20 mouse cellular contexts compared by ENCODE assay signal in the genomic region with DNA sequence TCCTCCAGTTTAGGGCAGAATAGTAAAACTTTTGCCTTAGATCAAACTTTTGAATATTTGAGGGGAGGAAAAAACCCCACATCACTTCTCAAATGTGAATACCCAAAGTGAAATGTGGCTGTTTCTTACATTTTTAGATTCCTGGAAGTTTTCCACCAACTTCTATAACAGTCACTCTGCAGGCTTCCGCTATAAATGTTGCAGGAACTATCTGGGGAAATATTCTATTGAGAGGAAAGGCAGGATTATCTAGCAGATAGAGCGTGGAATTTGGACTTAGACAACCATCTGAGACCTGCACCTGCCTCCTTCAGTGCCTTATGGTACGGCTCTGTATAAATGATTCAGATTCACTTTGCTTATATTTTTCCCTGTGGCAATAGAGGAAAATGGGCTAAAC.
DNase-seq lines count a peak whose midpoint lies in the region; ATAC-seq and TF ChIP-seq lines count a peak whose summit lies in the region.
"Had no signal": no experiment of that assay in that cellular context is flagged by ENCODE, and none has a peak within 500 bp of the region (broad histone marks: within the 10 kb centered on the region; RNA-seq: fewer than 3 reads in every experiment).

No protein-coding gene starts in this region.

- H3K27me3 ChIP-seq in forebrain, postnatal 0 days (ENCODE audit: insufficient read depth, low read length): no peaks in the 10 kb centered on the region
- no peaks in the 10 kb centered on the region for H3K27me3 ChIP-seq in forebrain, embryonic 10.5 days (ENCODE audit: poor library complexity, severe bottlenecking)
- H3K27me3 ChIP-seq: embryonic facial prominence, embryonic 13.5 days; forebrain, embryonic 12.5 days had no signal

- H3K4me3 ChIP-seq in forebrain, postnatal 0 days (ENCODE audit: low read depth, low read length): no peak overlapping the region
- H3K4me3 ChIP-seq in forebrain, embryonic 10.5 days: no peak overlapping the region
- H3K4me3 ChIP-seq in left cerebral cortex, adult 2 months: no peak overlapping the region
- H3K4me3 ChIP-seq: embryonic facial prominence, embryonic 13.5 days; forebrain, embryonic 12.5 days had no signal

- WGBS in forebrain, postnatal 0 days: 71% methylated on average over 3 of the region's 3 CpGs
- 85% methylated on average over 3 of the region's 3 CpGs for WGBS in forebrain, embryonic 10.5 days

- no peak overlapping the region for H3K9ac ChIP-seq in forebrain, postnatal 0 days
- H3K9ac ChIP-seq: embryonic facial prominence, embryonic 13.5 days; forebrain, embryonic 12.5 days had no signal

- no peak for TF ChIP-seq CTCF in forebrain, postnatal 0 days (IDR thresholded peaks at IDR 0.05; ENCODE audit: low read depth)
- TF ChIP-seq CTCF in left cerebral cortex, adult 2 months (IDR thresholded peaks at IDR 0.05): no peak

- DNase-seq in forebrain, postnatal 0 days: peak; percentile 16
- DNase-seq in forebrain, embryonic 10.5 days (ENCODE audit: extremely low spot score, low spot score): no peak
- DNase-seq in left cerebral cortex, adult 2 months (ENCODE audit: extremely low spot score in 1 of 2, low spot score in 2 of 2): no peak
- no peak for DNase-seq in left cerebral cortex, adult 9 months (ENCODE audit: low spot score in 2 of 2)
- DNase-seq in right cerebral cortex, postnatal 25 days: peak; percentile 6
- DNase-seq in right cerebral cortex, postnatal 14 days: no peak
- peak; percentile 46 for DNase-seq in telencephalon, adult 2 months (ENCODE audit: low read depth, low spot score)
- no peak for DNase-seq in natural killer cell, adult 2 months (ENCODE audit: low spot score in 2 of 2)
- DNase-seq: adrenal gland, adult 2 months; adrenal gland, postnatal 10 days; adrenal gland, postnatal 25 days; cerebellum, adult 11-12 months; cerebellum, adult 2 months; cerebellum, adult 9-10 months; cerebellum, postnatal 10 days; cerebellum, postnatal 25 days had no signal

- H3K36me3 ChIP-seq in forebrain, postnatal 0 days (ENCODE audit: insufficient read depth): no peaks in the 10 kb centered on the region
- no peaks in the 10 kb centered on the region for H3K36me3 ChIP-seq in forebrain, embryonic 10.5 days (replicated peaks)
- H3K36me3 ChIP-seq: embryonic facial prominence, embryonic 13.5 days; forebrain, embryonic 12.5 days had no signal

- H3K4me2 ChIP-seq in forebrain, postnatal 0 days (ENCODE audit: low read depth): no peak overlapping the region
- H3K4me2 ChIP-seq: embryonic facial prominence, embryonic 13.5 days; forebrain, embryonic 12.5 days had no signal

- intact Hi-C loops in left cerebral cortex, adult 2 months (cut with DNase I): no loop called here

- H3K9me3 ChIP-seq in forebrain, postnatal 0 days (ENCODE audit: low read length): no peaks in the 10 kb centered on the region
- H3K9me3 ChIP-seq in forebrain, embryonic 10.5 days: no peaks in the 10 kb centered on the region
- H3K9me3 ChIP-seq: embryonic facial prominence, embryonic 13.5 days; forebrain, embryonic 12.5 days had no signal

- no peak for ATAC-seq in forebrain, postnatal 0 days
- ATAC-seq: forebrain, embryonic 14.5 days; forebrain, embryonic 16.5 days had no signal

- no peaks in the 10 kb centered on the region for H3K4me1 ChIP-seq in forebrain, postnatal 0 days (ENCODE audit: insufficient read depth)
- H3K4me1 ChIP-seq in forebrain, embryonic 10.5 days: no peaks in the 10 kb centered on the region
- H3K4me1 ChIP-seq: embryonic facial prominence, embryonic 13.5 days; forebrain, embryonic 12.5 days had no signal

- no peak overlapping the region for H3K27ac ChIP-seq in forebrain, postnatal 0 days (ENCODE audit: low read depth, low read length)
- no peak overlapping the region for H3K27ac ChIP-seq in forebrain, embryonic 10.5 days
- peak overlapping the region; percentile 7; the same call in 1 of the 2 replicates for H3K27ac ChIP-seq in left cerebral cortex, adult 2 months
- H3K27ac ChIP-seq: embryonic facial prominence, embryonic 13.5 days; forebrain, embryonic 12.5 days had no signal

Comparison
In these comparisons a context has a peak if more than half of its experiments do, and no peak if none do; other contexts are left out.
1. DNase-seq: peak in forebrain, postnatal 0 days (single experiment), right cerebral cortex, postnatal 25 days (single experiment) and telencephalon, adult 2 months (single experiment); none in forebrain, embryonic 10.5 days (single experiment), left cerebral cortex, adult 2 months (0 of 2), left cerebral cortex, adult 9 months (0 of 2), right cerebral cortex, postnatal 14 days (single experiment) and natural killer cell, adult 2 months (0 of 2).